Mouse (Mus musculus) cerebellum, postnatal 36 days (tissue): ENCODE results near the gene Mad2l2.

Experiments
- DNase-seq, 2 experiments: peaks; one replicate each; pipeline ENCODE4 v3.0.0; 2021 to 2022; ENCODE audit warnings: mixed read lengths in 2 of 2

The Mad2l2 gene

GRCm38 (mm10) chr4:148149540-148149939 is 19.4 kb downstream of the Mad2l2 start:
- DNase-seq, result no peak

- DNase-seq, result no peak
Measured at GRCm38 (mm10) chr4:148150242-148150641, 20.1 kb downstream of the Mad2l2 start.

GRCm38 (mm10) chr4:148150953-148151266 is 20.7 kb downstream of the Mad2l2 start:
- DNase-seq, result no peak

- DNase-seq, result peak; percentile 81 to 85
Measured at GRCm38 (mm10) chr4:148151267-148152168, 21.3 kb downstream of the Mad2l2 start, which contains the start of gene Fbxo6. TSS of gene Fbxo6 (minus strand) at chr4:148152140.

- DNase-seq, result no peak
Measured at GRCm38 (mm10) chr4:148152547-148152946, 22.4 kb downstream of the Mad2l2 start.

GRCm38 (mm10) chr4:148154006-148154405 is 23.8 kb downstream of the Mad2l2 start:
- no peak for DNase-seq

GRCm38 (mm10) chr4:148154982-148155381 is 24.8 kb downstream of the Mad2l2 start:
- peak in 1 of 2 experiments; percentile 65 for DNase-seq

- peak in 1 of 2 experiments; percentile 51 for DNase-seq
Measured at GRCm38 (mm10) chr4:148158436-148159348, 28.5 kb downstream of the Mad2l2 start.

GRCm38 (mm10) chr4:148159544-148160435 is 29.6 kb downstream of the Mad2l2 start:
- peak; percentile 98 for DNase-seq

GRCm38 (mm10) chr4:148160436-148161390 is 30.5 kb downstream of the Mad2l2 start, which contains the start of the genes Fbxo44 and Fbxo2:
TSS of gene Fbxo44 (minus strand) at chr4:148160482.
TSS of gene Fbxo2 (plus strand) at chr4:148160621.
- peak; percentile 62 for DNase-seq

GRCm38 (mm10) chr4:148164002-148164439 is 33.8 kb downstream of the Mad2l2 start:
- DNase-seq, result peak; percentile 48 to 64

- no peak for DNase-seq
Measured at GRCm38 (mm10) chr4:148164461-148164860, 34.3 kb downstream of the Mad2l2 start.

- DNase-seq, result peak in 1 of 2 experiments; percentile 6
Measured at GRCm38 (mm10) chr4:148165551-148165950, 35.4 kb downstream of the Mad2l2 start.

GRCm38 (mm10) chr4:148166431-148166830 is 36.2 kb downstream of the Mad2l2 start:
- peak; percentile 45 to 57 for DNase-seq

GRCm38 (mm10) chr4:148166986-148167385 is 36.8 kb downstream of the Mad2l2 start:
- peak; percentile 81 for DNase-seq

GRCm38 (mm10) chr4:148168287-148168686 is 38.1 kb downstream of the Mad2l2 start:
- peak; percentile 73 to 77 for DNase-seq

- DNase-seq, result no peak
Measured at GRCm38 (mm10) chr4:148169586-148169985, 39.4 kb downstream of the Mad2l2 start.

- peak; percentile 59 to 71 for DNase-seq
Measured at GRCm38 (mm10) chr4:148170842-148171241, 40.7 kb downstream of the Mad2l2 start.

GRCm38 (mm10) chr4:148171261-148171660 is 41.1 kb downstream of the Mad2l2 start:
- DNase-seq, result no peak

- DNase-seq, result peak; percentile 55 to 60
Measured at GRCm38 (mm10) chr4:148173811-148174494, 43.8 kb downstream of the Mad2l2 start.
